Mouse (Mus musculus) right cerebral cortex, postnatal 10 days (tissue): ENCODE measurements around the gene Akr1c6.
"Not testable (repeated sequence)": the region's sequence is repeated elsewhere in the genome, so short reads cannot be mapped to it uniquely, and the experiment has no call there.

Experiments
- DNase-seq, 2 experiments: peaks; one replicate each; pipeline ENCODE4 v3.0.0; 2021; ENCODE audit warnings: low spot score in 2 of 2

The Akr1c6 gene

DNA sequence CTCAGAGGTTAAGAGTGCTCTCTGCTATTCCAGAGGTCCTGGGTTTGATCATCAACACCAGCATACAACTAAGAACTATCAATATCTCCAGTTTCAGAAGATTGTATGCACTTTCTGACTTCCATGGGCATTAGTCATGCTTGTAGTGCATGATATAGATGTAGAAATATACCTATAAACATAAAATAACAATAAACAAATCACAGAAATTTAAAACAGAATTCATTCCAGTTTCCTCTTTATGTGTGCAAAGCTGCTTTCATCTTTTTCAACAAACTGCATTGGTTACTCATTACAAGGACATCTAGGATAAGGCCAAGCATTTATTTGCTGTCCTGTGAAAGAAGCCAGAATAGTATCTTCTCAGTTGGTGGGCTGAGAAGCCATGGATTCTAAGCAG, at the start of gene Akr1c6:
Gene Akr1c6, plus strand, starts transcription at position 301 of the 400 bp plus-strand sequence.
- no peak for DNase-seq

DNA sequence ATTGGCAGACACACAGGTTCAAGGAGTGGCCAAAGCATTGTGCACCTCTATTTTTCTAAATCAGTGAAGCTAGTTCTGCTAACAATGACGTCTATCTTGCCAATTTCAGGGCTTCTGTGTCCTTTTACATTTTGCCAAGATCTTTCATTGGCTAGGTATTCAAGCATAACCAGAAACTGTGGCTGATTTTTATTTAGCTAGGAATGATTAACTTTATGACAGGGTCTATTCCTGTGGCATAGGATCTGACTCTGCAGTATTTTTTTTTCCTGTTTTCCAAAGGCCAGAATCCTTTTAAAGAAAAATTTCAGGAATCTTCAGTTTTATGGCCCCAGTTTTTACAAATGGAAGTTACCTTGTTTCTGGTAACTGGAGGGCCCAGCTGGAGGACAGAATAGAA, 49.2 kb upstream of the Akr1c6 start:
- no peak for DNase-seq

DNA sequence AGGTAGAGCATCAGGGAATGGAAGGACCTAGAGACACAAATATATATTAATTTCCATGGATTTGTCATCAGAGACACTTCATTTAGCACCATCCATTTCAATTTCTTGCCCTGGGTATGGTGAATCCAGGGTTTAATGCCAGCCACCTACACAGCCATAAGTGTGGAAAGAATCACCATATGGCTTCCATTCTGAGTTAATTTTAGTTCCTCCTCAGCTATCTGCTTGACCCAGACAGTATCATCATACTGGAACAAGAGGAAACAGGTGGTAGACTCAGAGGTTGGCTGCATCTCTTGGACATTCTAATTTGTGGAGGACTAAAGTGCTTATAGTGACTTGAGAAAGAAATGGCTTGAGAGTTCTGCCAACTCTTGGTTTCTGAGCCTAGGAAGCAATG, 48.6 kb upstream of the Akr1c6 start:
- no peak for DNase-seq

DNA sequence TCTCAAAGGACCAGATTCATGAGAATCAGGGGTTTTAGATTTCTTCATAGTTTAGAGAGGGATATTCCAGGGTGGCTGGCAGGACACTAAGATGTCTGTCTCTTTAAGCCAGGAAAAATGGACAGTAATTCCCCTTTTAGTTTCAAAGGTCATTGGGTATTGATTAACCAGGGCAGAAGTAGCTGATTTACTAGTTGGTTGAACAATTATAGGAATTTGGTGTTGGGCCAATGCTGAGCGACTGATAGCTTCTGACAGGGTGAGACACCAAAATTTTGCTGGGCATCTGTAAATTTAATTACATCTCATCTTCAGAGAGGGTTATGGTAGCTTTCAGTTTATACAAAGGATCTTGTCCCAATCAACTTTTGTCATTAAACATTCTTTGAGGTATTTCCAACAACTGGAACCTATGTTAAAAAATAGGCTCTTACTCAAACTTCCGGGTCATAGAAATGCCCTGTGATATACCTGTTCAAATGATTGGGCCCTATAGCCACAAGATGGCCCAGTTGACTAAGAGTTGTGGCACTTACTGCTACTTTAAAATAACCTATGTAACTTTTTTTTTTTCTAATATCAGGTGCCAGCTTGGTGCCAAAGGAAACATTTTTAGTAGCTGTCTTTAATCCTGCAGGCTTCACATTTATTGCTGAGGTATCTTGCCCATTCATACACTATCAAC, 45.2 kb upstream of the Akr1c6 start:
- DNase-seq = no peak

DNA sequence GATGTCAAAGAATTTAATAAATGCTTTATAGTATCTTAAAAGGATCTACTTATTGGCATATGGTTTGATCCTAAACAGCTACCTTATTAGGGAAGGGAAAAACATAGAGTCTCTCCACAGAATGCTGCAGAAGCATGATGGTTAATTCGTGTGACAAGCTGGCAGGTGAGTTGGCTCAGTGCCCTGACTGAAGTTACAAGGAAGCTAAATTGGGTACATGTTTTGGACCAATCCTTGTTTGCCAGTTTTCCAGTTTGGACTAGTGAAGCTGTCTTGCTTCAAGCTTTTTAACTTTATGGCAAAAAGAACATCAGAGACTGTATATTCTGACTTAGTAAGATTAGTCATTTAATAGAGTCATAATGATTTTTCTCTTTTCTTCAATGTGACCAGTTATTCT, 33.7 kb upstream of the Akr1c6 start:
- not testable (repeated sequence) for DNase-seq

DNA sequence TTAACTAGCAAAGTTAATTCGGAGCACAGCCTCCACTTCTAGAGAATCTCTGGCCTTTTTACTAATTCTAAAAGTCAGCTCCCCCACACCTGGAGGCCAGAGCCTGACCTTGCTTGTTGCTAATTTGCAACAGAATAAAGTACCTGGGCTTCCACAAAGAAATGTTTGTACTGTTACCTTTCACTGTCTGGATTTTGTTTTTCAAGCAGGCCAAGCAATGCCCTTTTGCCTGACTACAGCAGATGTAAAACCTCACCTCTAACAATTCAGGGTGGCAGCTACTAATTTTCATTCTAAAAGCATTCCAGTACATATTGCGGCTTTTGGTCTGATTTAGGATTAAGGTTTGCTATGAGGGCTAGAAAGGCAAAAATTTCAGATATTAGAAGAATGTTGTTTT, 33.3 kb upstream of the Akr1c6 start:
- no peak for DNase-seq

DNA sequence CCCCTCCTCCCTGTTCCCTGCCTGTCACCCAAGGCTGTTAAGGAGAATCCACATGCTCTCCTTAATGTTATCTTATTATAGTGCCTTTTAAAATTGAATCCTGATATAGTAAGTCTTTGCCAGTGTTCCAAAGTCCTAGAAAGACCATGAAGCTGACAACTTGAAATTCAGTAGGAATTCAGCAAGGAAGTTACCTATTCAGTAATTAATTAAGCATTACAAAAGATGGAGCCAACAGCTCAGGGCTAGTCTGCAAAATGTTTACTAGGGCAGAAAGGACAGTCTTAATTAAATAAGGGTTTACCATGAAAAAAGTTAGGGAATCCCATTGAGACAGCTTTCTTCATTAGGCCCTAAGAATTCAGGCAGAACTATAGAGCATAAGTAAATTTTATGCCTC, 31.9 kb upstream of the Akr1c6 start:
- no peak for DNase-seq

DNA sequence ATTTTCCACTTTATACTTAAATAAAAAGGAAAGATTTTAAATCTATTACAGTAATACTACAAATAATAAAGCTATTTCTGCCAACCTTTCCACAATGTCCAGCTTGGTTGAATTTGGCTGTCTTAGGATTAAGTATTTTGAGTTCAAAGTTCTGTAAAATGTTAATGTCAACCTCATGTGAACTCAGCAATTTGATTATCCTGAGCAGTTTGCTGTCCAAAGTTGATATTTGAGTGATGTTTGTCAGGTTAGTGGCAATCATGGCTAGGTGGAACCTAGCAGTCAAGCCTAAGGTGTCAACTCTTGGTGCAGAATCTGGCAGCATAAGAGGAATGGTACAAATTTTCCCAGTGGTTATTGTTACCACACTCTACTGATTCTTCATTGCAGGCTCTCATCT, 29.4 kb upstream of the Akr1c6 start:
- DNase-seq = no peak

DNA sequence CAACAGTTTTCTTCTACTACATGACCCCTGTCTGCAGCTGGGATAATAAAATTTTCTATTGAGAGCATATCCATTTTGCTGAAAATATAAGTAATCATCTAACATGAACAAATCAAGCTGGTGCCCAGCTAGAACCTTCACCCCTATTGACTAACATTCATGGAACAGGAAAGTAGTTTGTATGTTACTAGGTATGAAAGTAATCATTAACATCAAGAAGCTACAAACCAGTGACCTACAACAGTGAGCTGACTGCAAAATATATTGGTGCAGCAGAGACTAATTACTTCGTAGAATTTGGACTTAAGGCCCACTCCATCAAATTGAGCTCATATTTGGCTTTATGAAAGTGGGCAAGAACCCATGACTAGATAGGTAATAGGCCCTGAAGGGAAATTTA, 27.3 kb upstream of the Akr1c6 start:
- DNase-seq = no peak

DNA sequence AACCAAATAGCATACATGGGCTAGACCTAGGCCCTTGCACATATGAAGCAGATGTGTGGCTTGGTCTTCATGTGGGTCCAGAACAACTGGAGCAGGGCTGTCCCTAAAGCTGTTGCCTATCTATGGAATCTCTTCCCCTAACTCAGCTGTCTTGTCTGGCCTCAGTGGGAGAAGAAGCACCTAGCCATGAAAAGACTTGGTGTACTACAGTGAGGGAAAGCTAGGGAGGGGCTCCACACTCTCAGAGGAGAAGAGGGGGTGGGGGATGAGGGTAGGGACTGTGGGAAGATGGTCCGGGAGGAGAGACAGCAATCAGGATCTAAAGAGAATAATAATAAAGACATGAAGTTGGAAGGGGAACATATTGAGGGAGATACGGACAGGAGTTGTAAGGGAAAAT, 5.5 kb upstream of the Akr1c6 start:
- DNase-seq = no peak

DNA sequence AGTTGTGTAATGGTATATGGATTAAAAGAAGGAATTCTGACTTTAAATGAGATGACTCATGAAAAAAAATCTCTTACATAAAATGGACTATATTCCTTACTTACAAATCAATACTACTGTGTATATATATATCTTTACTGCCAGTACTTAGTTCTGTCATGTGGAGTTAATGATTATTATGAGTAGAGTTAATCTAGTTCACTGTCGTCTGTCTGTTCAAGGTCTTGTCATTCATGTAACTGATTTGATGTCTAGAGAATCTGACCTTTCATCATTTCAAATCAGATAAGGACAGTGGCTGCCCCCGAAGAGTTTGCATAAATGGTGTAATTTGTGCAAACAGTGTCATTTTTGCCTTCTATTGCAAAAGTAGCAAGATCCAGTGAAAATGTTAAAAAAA, 5.1 kb upstream of the Akr1c6 start:
- no peak for DNase-seq

DNA sequence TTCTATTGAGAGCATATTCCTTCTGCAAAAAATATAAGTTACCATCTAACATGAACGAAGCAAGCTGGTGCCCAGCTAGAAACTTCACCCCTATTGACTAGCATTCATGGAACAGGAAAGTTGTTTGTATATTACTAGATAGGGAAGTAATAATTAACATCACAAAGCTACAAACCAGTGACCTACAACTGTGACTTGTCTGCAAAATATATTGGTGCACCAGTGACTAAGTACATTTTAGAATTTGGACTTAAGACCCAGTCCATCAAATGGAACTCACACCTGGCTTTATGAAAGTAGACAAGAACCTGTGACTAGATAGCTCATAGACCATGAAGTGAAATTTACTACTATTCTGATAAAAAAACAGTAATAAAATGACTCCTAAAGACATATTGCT, 3.0 kb upstream of the Akr1c6 start:
- no peak for DNase-seq

DNA sequence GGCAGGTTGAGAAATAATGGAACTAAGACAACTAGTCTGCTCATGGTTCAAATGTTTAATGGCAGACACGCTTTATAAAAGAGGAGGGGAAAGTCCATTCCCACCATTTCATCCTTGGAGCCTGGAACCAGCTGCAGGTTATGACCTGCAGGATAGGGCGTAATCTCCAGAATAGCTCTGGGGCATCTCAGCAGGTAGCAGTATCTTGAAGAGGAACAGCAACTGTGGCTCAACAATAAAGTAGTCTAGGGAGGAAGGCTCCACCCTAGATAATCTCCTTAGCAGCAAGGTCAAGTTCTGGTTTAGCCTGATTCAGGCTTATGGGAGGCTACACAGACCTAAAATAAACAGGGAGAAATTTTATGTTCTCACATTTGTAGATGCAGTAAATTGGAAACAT, 31.5 kb downstream of the Akr1c6 start:
- DNase-seq = no peak

DNA sequence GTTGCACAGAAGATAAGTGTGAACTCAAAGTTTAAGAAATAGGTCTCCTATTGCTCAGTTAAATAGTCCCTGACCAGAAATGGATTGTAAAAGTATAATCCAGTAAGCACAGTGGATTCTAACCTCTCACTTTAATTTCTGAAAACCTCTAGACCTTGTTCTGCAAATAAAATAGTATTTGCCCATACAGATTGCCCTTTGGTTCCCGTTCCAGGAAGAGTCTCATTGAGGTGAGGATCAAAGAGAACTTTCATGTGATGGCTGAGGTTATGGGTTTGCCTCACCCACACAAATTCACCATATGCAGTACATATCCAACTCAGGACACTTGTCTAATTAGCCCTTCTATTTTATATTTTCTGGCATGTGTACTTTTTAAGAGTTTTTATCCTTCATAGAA, 33.8 kb downstream of the Akr1c6 start:
- no peak for DNase-seq
